Mouse (Mus musculus) forebrain, embryonic 13.5 days (tissue): ENCODE measurements at regions not wholly inside any gene's neighbourhood (a gene's known extent, or its start where the extent isn't known, plus 50 kb on each side); places are given as distances from the start of the nearest gene placed in this dataset.

ENCODE experiments used
- ATAC-seq: fragments of 200-750 bp; cut with Nextera tagmentation; 2 replicates; pipeline ENCODE4 v1.8.0; 2017
- H3K27ac ChIP-seq: fragments of 300-500 bp; sonication (generic); 2 replicates; pipeline ENCODE4 v1.5.1; 2015; ENCODE audit warnings: inconsistent platforms, mild to moderate bottlenecking, moderate library complexity
- H3K27me3 ChIP-seq: fragments of 300-500 bp; sonication (generic); 2 replicates; pipeline ENCODE4 v1.6.1; 2015; ENCODE audit warnings: mild to moderate bottlenecking, inconsistent platforms
- H3K36me3 ChIP-seq: fragments of 300-500 bp; sonication (generic); 2 replicates; pipeline ENCODE4 v1.6.1; 2015; ENCODE audit warnings: mild to moderate bottlenecking, inconsistent platforms; ENCODE audit not compliant: poor library complexity, severe bottlenecking
- H3K4me1 ChIP-seq: fragments of 300-500 bp; sonication (generic); 2 replicates; pipeline ENCODE4 v1.6.1; 2015; ENCODE audit warnings: inconsistent platforms
- H3K4me2 ChIP-seq: fragments of 300-500 bp; sonication (generic); 2 replicates; pipeline ENCODE4 v1.6.1; 2015; ENCODE audit warnings: inconsistent platforms, mild to moderate bottlenecking, moderate library complexity
- H3K4me3 ChIP-seq: fragments of 300-500 bp; sonication (generic); 2 replicates; pipeline ENCODE4 v1.5.1; 2015; ENCODE audit warnings: mild to moderate bottlenecking, inconsistent platforms
- H3K9ac ChIP-seq: fragments of 300-500 bp; sonication (generic); 2 replicates; pipeline ENCODE4 v1.6.1; 2015; ENCODE audit warnings: mild to moderate bottlenecking, inconsistent platforms
- H3K9me3 ChIP-seq: fragments of 300-500 bp; sonication (generic); replicated peaks from 2 replicates; pipeline ENCODE4 v1.6.1; 2016; ENCODE audit warnings: inconsistent platforms
- WGBS: fragments of 180-500 bp; shearing (Covaris S2); methylation state at CpG from one replicate; pipeline ENCODE4 v1.1.7; 2015; 5-methylcytosine and 5-hydroxymethylcytosine counted together

DNA sequence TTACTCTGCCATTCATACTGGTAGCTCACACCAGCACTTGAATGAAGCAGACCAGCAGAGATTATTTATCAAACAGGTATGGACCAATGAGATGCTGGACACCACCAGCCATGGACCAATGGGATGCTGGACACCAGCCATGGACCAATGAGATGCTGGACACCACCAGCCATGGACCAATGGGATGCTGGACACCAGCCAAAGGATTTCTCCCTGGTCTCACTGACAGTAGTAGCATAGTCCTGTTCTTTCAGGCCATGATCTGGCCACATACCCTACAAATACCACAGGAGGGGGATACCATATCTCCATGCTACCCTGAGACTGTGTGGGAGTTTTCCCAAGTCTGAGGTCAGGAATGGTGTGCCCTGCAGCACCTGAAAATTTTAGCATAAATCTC, 98.0 kb upstream of the Mgmt start:
- H3K4me2 ChIP-seq = no peak overlapping the region
- 0 out of 2 replicates have a peak, but pooled peaks cover 7% of the 10 kb centered on the region for H3K4me1 ChIP-seq
- H3K27me3 ChIP-seq = peaks cover 13% of the 10 kb centered on the region
- H3K4me3 ChIP-seq = no peak overlapping the region
- H3K36me3 ChIP-seq = no peaks in the 10 kb centered on the region
- no peak for ATAC-seq
- H3K9ac ChIP-seq = no peak overlapping the region
- H3K27ac ChIP-seq = no peak overlapping the region
- no peaks in the 10 kb centered on the region for H3K9me3 ChIP-seq

DNA sequence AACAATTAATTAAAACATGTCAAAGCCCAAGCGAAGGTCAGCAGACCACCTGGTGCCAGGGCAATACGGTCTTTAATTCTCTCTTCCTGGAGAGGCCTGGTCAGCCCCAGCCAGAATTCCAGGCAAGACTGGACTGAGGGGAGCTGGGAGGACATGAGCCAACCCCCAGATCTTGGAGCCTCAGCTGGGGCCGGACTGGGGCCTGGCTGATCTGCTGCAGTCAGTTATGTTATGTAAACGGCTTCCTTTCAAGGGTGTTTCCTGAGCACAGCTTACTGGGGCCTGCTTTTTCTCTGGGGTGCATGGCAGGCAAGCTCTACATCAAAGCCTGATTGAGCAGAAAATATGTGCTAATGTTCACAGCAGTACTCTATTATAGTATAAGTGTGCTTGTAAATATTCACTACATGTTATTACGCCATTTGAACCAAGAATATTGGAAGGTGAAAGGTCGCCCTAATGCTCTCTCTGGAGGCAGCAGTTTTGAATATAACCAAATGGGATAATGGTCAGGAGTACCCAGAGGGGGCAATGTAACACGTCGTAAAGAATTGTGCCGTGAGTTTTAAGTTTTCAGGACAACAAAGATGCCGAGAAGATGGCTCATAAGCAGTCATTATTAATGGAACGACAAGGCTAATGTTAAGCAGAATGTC, 96.5 kb upstream of the Mgmt start:
- H3K4me3 ChIP-seq = no peak overlapping the region
- H3K36me3 ChIP-seq = no peaks in the 10 kb centered on the region
- no peak overlapping the region for H3K4me2 ChIP-seq
- H3K9me3 ChIP-seq = no peaks in the 10 kb centered on the region
- H3K27ac ChIP-seq = no peak overlapping the region
- peaks cover 13% of the 10 kb centered on the region for H3K27me3 ChIP-seq
- no peak overlapping the region for H3K9ac ChIP-seq
- 0 out of 2 replicates have a peak, but pooled peaks cover 3% of the 10 kb centered on the region for H3K4me1 ChIP-seq
- WGBS = 32% methylated on average over 11 of the region's 11 CpGs
- ATAC-seq = no peak

- Histone ChIP-seq H3K9me3 (no peaks in the 10 kb centered on the region), H3K27me3 (peaks cover 16% of the 10 kb centered on the region), H3K4me3 (no peak overlapping the region), H3K36me3 (no peaks in the 10 kb centered on the region), H3K27ac (no peak overlapping the region), H3K4me2 (no peak overlapping the region), H3K4me1 (0 out of 2 replicates have a peak, but pooled peaks cover 3% of the 10 kb centered on the region), H3K9ac (no peak overlapping the region)
- ATAC-seq = no peak
- 89% methylated on average over 3 of the region's 3 CpGs for WGBS
Measured at GRCm38 (mm10) chr7:136798605-136799004, 95.8 kb upstream of the Mgmt start.

DNA sequence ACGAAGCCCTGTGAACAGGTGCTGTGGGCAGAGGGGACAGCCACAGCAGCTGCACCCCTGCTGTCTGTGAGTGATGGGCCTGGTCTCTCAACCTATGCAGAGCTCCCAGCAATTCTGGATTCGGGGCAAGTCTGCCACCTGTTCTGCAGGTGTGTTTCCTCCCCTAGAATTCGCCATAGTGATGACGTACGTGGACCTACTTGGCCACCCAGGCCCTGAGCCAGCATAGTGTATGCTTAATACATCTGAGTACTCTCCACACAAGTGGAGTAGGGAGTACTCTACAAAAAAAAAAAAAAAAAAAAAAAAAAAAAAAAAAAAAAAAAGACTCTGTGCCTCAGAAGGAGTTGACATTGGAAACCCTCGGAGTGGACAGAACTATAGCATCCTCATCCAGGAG, 87.3 kb upstream of the Mgmt start:
- WGBS = 97% methylated on average over 6 of the region's 6 CpGs
- Histone ChIP-seq H3K27ac (no peak overlapping the region), H3K9me3 (no peaks in the 10 kb centered on the region), H3K27me3 (peaks cover 7% of the 10 kb centered on the region; the same call in 1 of the 2 replicates), H3K4me1 (no peaks in the 10 kb centered on the region), H3K36me3 (no peaks in the 10 kb centered on the region), H3K9ac (no peak overlapping the region), H3K4me3 (no peak overlapping the region), H3K4me2 (no peak overlapping the region)
- ATAC-seq = no peak

GRCm38 (mm10) chr7:136807968-136808367, 86.4 kb upstream of the Mgmt start:
- Histone ChIP-seq H3K27me3 (peaks cover 7% of the 10 kb centered on the region; the same call in 1 of the 2 replicates), H3K9ac (no peak overlapping the region), H3K4me1 (no peaks in the 10 kb centered on the region), H3K4me3 (no peak overlapping the region), H3K27ac (no peak overlapping the region), H3K9me3 (no peaks in the 10 kb centered on the region), H3K4me2 (no peak overlapping the region), H3K36me3 (no peaks in the 10 kb centered on the region)
- no peak for ATAC-seq

DNA sequence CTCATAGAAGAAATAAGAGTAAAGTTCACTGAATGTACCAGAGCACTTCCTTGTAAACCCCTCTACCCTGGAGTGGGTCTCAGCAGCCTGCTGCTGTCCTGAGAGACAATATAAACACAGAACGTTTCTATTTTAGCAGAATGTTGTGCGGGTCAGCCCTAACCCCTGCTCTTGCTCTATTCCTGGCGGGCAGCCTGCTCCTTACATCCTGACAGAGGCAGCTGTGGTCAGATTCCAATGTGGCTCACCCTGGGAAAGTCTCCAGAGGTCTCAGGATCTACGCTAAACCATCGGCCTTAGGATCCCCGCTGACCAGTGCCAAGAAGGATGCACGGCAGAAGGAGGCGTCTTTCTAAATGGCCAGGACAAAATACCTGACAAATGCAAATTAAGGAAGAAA, 84.8 kb upstream of the Mgmt start:
- Histone ChIP-seq H3K36me3 (no peaks in the 10 kb centered on the region), H3K4me3 (no peak overlapping the region), H3K4me1 (no peaks in the 10 kb centered on the region), H3K9ac (no peak overlapping the region), H3K27ac (no peak overlapping the region), H3K9me3 (no peaks in the 10 kb centered on the region), H3K27me3 (peaks cover 3% of the 10 kb centered on the region; the same call in 1 of the 2 replicates), H3K4me2 (no peak overlapping the region)
- ATAC-seq = no peak
- 87% methylated on average over 8 of the region's 8 CpGs for WGBS

DNA sequence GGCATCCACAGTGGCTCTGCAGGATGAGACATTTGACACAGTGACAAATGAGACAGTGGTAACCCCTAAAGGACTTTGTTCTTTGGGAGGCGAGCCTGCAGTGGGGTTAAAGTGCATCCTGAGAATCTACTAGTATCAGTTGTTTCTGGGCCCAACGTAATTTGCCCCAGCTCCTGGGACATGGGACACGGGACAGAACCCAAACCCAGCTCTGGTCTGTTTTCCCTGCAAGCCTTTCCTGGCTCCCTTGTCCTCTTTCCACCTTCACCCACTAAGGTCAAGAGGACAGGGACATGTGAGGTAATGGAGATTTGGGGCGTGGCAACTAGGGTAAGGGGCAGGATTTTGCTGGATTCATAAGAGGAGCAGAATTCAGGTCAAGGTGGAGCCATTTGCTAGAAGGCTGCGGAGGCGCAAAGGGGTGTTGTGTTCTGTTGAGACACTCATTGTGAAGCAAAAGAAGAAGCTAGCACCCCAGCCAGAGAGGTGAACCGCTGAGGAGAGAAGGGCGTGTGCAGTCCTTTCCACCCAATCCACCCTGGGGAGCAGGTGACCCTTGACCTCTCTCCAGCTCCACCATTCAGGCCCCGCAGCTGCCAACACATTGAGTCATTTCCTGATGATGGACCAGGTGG, 80.6 kb upstream of the Mgmt start:
- 82% methylated on average over 9 of the region's 9 CpGs for WGBS
- H3K27ac ChIP-seq = no peak overlapping the region
- no peaks in the 10 kb centered on the region for H3K36me3 ChIP-seq
- H3K9ac ChIP-seq = no peak overlapping the region
- no peak overlapping the region for H3K4me2 ChIP-seq
- no peaks in the 10 kb centered on the region for H3K27me3 ChIP-seq
- H3K4me1 ChIP-seq = no peaks in the 10 kb centered on the region
- no peaks in the 10 kb centered on the region for H3K9me3 ChIP-seq
- H3K4me3 ChIP-seq = no peak overlapping the region
- no peak for ATAC-seq

DNA sequence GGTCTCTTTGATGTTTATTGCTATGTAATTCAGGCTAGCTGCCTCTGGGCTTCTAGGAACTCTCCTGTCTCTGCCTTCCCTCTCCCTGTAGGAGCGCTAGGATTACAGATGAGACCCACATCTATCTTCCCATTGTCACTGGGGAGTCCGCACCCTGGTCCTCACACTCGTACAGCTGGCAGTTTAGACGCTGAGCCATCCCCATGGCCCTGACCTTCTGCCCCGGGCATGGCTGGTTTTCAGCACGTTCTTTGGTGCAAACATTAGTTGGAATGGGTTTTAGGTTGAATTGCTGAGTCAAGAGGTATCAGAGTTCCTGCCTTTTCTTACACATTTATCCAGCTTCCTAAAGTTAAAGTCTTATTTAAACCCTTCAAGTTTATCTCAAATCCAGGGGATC, 79.7 kb upstream of the Mgmt start:
- Histone ChIP-seq H3K27ac (no peak overlapping the region), H3K4me1 (no peaks in the 10 kb centered on the region), H3K4me3 (no peak overlapping the region), H3K4me2 (no peak overlapping the region), H3K9ac (no peak overlapping the region), H3K27me3 (no peaks in the 10 kb centered on the region; the same call in 1 of the 2 replicates), H3K36me3 (no peaks in the 10 kb centered on the region), H3K9me3 (no peaks in the 10 kb centered on the region)
- 85% methylated on average over 6 of the region's 6 CpGs for WGBS
- ATAC-seq = no peak

DNA sequence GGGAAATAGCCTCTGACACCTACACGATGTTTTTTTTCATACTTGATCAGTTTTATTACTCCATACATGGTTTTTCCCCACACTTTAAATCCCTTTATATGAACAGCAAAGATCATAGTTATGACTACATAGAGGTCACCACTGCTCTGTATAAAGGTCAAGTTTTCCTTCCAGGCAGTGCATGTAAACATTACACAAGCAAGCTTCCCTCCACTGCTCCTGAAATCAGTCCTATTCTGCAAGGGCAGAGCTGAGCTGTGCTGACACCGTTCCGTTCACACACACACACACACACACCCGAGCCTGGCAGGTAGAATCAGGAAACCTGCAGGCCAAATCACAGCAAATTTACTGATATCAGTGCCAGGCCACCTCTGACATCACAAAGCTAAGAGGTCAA, 74.1 kb upstream of the Mgmt start:
- no peak for ATAC-seq
- Histone ChIP-seq H3K36me3 (no peaks in the 10 kb centered on the region), H3K9me3 (no peaks in the 10 kb centered on the region), H3K4me3 (no peak overlapping the region), H3K27ac (no peak overlapping the region), H3K4me2 (no peak overlapping the region), H3K9ac (no peak overlapping the region), H3K27me3 (peaks cover 18% of the 10 kb centered on the region), H3K4me1 (peaks cover 9% of the 10 kb centered on the region)
- 68% methylated on average over 4 of the region's 4 CpGs for WGBS

DNA sequence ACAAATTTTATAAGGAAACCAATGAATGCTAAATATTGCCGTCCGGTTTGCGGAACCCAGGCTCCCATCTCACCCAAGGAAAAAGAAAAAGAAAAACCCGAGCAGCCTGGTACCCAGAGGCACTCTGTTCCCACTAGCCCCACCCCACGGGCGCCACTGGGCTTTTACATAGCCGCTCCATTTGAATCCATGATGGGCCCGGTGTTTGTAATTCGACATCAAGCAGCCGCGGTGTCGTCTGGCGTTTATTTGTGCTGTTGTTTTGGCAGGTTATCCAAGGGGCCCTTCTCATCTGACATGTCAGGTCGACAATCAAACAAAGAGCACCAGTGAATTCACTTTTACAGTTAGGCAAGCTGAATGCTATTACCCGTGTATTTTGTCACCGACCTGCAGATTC, 68.8 kb upstream of the Mgmt start:
- Histone ChIP-seq H3K27me3 (peaks cover 30% of the 10 kb centered on the region), H3K27ac (no peak overlapping the region), H3K4me3 (peak overlapping the region; percentile 21), H3K4me1 (peaks cover 17% of the 10 kb centered on the region), H3K36me3 (no peaks in the 10 kb centered on the region), H3K9ac (peak overlapping the region; percentile 46), H3K9me3 (no peaks in the 10 kb centered on the region), H3K4me2 (peak overlapping the region; percentile 55)
- no peak for ATAC-seq
- 14% methylated on average over 16 of the region's 16 CpGs for WGBS

DNA sequence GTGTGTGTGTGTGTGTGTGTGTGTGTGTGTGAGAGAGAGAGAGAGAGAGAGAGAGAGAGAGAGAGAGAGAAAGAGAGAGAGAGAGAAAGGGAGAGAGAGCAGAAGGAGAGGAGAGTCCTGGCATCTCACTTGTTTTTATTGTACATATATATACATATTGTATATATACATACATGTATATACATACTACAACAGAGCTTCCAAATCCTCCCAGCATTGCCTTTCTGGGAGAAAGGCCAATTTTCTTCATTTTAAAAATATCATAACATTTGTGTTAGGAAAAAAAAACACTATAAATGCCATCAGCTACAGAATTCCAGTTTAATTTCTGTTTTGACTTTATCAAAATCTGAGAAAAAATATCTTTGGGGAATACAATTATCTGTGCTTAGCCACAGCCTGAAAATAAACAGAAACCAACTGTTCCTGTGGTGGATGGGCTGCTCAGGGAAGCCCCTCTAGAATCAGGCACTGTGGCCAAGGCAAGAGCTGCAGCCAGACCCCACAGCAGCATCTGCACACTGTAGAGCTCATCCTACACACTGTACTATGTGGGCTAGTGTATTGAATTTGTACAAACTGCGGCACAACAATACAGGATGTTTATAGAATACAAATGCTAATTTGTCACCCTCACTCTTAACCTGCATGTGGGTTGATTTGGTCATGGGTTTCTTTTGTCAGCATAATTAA, 64.6 kb upstream of the Mgmt start:
- Histone ChIP-seq H3K9me3 (no peaks in the 10 kb centered on the region), H3K27ac (no peak overlapping the region), H3K4me1 (peaks cover 10% of the 10 kb centered on the region), H3K4me2 (no peak overlapping the region), H3K27me3 (peaks cover 13% of the 10 kb centered on the region), H3K4me3 (no peak overlapping the region), H3K9ac (no peak overlapping the region), H3K36me3 (no peaks in the 10 kb centered on the region)
- 58% methylated on average over 1 of the region's 1 CpGs for WGBS
- no peak for ATAC-seq

- no peak for ATAC-seq
- Histone ChIP-seq H3K27me3 (peaks cover 12% of the 10 kb centered on the region), H3K9me3 (no peaks in the 10 kb centered on the region), H3K36me3 (no peaks in the 10 kb centered on the region), H3K4me2 (no peak overlapping the region), H3K4me3 (no peak overlapping the region), H3K4me1 (no peaks in the 10 kb centered on the region), H3K27ac (no peak overlapping the region), H3K9ac (no peak overlapping the region)
- 76% methylated on average over 7 of the region's 7 CpGs for WGBS
Measured at GRCm38 (mm10) chr7:136832419-136832818, 62.0 kb upstream of the Mgmt start.
